Mouse (Mus musculus) lung, embryonic 14.5 days (tissue): ENCODE results near the gene Mdga1. TPM values are rescaled to one million over a fixed set of nuclear protein-coding genes. Genes with fewer than 3 reads are reported as not detected.
A peak's percentile ranks its signal among the peaks of the same experiment; 100 is the strongest.

Source experiments
- ATAC-seq: fragments of 200-750 bp; cut with Nextera tagmentation; 2 replicates; pipeline ENCODE4 v1.8.0; 2017; ENCODE audit warnings: mild to moderate bottlenecking, moderate TSS enrichment, moderate library complexity; ENCODE audit not compliant: insufficient read depth
- DNase-seq: peaks from one replicate; pipeline ENCODE4 v3.0.0-alpha.2; 2015
- H3K27ac ChIP-seq: fragments of 300-500 bp; sonication (generic); 2 replicates; pipeline ENCODE4 v1.5.1; 2014; ENCODE audit warnings: low read depth, mild to moderate bottlenecking, moderate library complexity
- H3K27me3 ChIP-seq: fragments of 300-500 bp; sonication (generic); 2 replicates; pipeline ENCODE4 v1.6.1; 2014; ENCODE audit warnings: low read length, control low read depth; ENCODE audit not compliant: insufficient read depth
- H3K36me3 ChIP-seq: fragments of 300-500 bp; sonication (generic); 2 replicates; pipeline ENCODE4 v1.6.1; 2014; ENCODE audit warnings: control low read depth; ENCODE audit not compliant: insufficient read depth
- H3K4me1 ChIP-seq: fragments of 300-500 bp; sonication (generic); 2 replicates; pipeline ENCODE4 v1.6.1; 2014; ENCODE audit warnings: antibody characterized with exemption, control low read depth; ENCODE audit not compliant: insufficient read depth
- H3K4me2 ChIP-seq: fragments of 300-500 bp; sonication (generic); 2 replicates; pipeline ENCODE4 v1.6.1; 2014; ENCODE audit warnings: mild to moderate bottlenecking
- H3K4me3 ChIP-seq: fragments of 300-500 bp; sonication (generic); 2 replicates; pipeline ENCODE4 v1.5.1; 2014; ENCODE audit warnings: low read depth, low read length
- H3K9ac ChIP-seq: fragments of 300-500 bp; sonication (generic); 2 replicates; pipeline ENCODE4 v1.6.1; 2014
- H3K9me3 ChIP-seq: fragments of 300-500 bp; sonication (generic); 2 replicates; pipeline ENCODE4 v1.6.1; 2016; ENCODE audit warnings: low read depth, low read length, control low read depth
- CTCF ChIP-seq: IDR thresholded peaks from 2 replicates; pipeline ENCODE4 v1.5.1; 2016; ENCODE audit warnings: antibody characterized with exemption, low read depth
- WGBS: fragments of 180-500 bp; shearing (Covaris S2); extraction: QIAGEN DNeasy Blood & Tissue Kit; methylation state at CpG from one replicate; pipeline ENCODE4 v1.1.7; 2014; 5-methylcytosine and 5-hydroxymethylcytosine counted together
- polyA plus RNA-seq: library from polyadenylated mRNA; unstranded; fragments of >200 nt; fragmentation: Nextera tagmentation; extraction: Ambion mirVana; gene quantifications from 2 replicates; pipeline ENCODE4 v1.2.1, GENCODE M21; 2014

The Mdga1 gene
- polyA plus RNA-seq, 1 experiment from 2014 or later = 8.9 TPM

- Histone ChIP-seq H3K4me1 (no peaks in the 10 kb centered on the region), H3K4me3 (no peak overlapping the region), H3K36me3 (no peaks in the 10 kb centered on the region), H3K9me3 (no peaks in the 10 kb centered on the region), H3K27ac (no peak overlapping the region), H3K27me3 (no peaks in the 10 kb centered on the region), H3K9ac (no peak overlapping the region), H3K4me2 (no peak overlapping the region)
- ATAC-seq (no peak), DNase-seq (no peak)
- WGBS = 54% methylated on average over 11 of the region's 11 CpGs
- TF ChIP-seq CTCF = no peak
These were observed 25.5 kb downstream of the Mdga1 start for GRCm38 (mm10) chr17:29944376-29944775.

- WGBS = 89% methylated on average over 5 of the region's 5 CpGs
- no peaks in the 10 kb centered on the region for H3K27me3 ChIP-seq
- H3K4me3 ChIP-seq = no peak overlapping the region
- no peak for ATAC-seq
- no peak overlapping the region for H3K27ac ChIP-seq
- H3K36me3 ChIP-seq = no peaks in the 10 kb centered on the region
- H3K9ac ChIP-seq = no peak overlapping the region
- no peak for DNase-seq
- H3K9me3 ChIP-seq = no peaks in the 10 kb centered on the region
- no peaks in the 10 kb centered on the region for H3K4me1 ChIP-seq
- TF ChIP-seq CTCF = no peak
- H3K4me2 ChIP-seq = no peak overlapping the region
These were observed 30.9 kb downstream of the Mdga1 start for GRCm38 (mm10) chr17:29939011-29939410.

GRCm38 (mm10) chr17:29937350-29937781 lies 32.5 kb downstream of the Mdga1 start:
- TF ChIP-seq CTCF = no peak
- Histone ChIP-seq H3K9me3 (no peaks in the 10 kb centered on the region), H3K36me3 (no peaks in the 10 kb centered on the region), H3K4me1 (no peaks in the 10 kb centered on the region), H3K4me3 (no peak overlapping the region), H3K27ac (no peak overlapping the region), H3K27me3 (no peaks in the 10 kb centered on the region), H3K4me2 (no peak overlapping the region), H3K9ac (no peak overlapping the region)
- 89% methylated on average over 9 of the region's 9 CpGs for WGBS
- ATAC-seq (no peak), DNase-seq (no peak)

GRCm38 (mm10) chr17:29934133-29934851 lies 35.6 kb downstream of the Mdga1 start:
- H3K4me1 ChIP-seq = no peaks in the 10 kb centered on the region
- no peak overlapping the region for H3K27ac ChIP-seq
- no peak for DNase-seq
- H3K4me3 ChIP-seq = no peak overlapping the region
- peaks cover 5% of the 10 kb centered on the region for H3K27me3 ChIP-seq
- H3K36me3 ChIP-seq = no peaks in the 10 kb centered on the region
- H3K9ac ChIP-seq = no peak overlapping the region
- no peak for TF ChIP-seq CTCF
- 80% methylated on average over 12 of the region's 12 CpGs for WGBS
- no peak for ATAC-seq
- no peaks in the 10 kb centered on the region for H3K9me3 ChIP-seq
- H3K4me2 ChIP-seq = no peak overlapping the region

GRCm38 (mm10) chr17:29932753-29933152 lies 37.1 kb downstream of the Mdga1 start:
- no peak for DNase-seq
- H3K27me3 ChIP-seq = peaks cover 6% of the 10 kb centered on the region
- ATAC-seq = no peak
- no peak overlapping the region for H3K9ac ChIP-seq
- H3K27ac ChIP-seq = no peak overlapping the region
- H3K4me2 ChIP-seq = no peak overlapping the region
- H3K36me3 ChIP-seq = no peaks in the 10 kb centered on the region
- TF ChIP-seq CTCF = no peak
- H3K9me3 ChIP-seq = no peaks in the 10 kb centered on the region
- H3K4me1 ChIP-seq = no peaks in the 10 kb centered on the region
- H3K4me3 ChIP-seq = no peak overlapping the region
- WGBS = 73% methylated on average over 6 of the region's 6 CpGs

GRCm38 (mm10) chr17:29931224-29931945 lies 38.5 kb downstream of the Mdga1 start:
- Histone ChIP-seq H3K4me3 (no peak overlapping the region), H3K4me1 (no peaks in the 10 kb centered on the region), H3K27me3 (peaks cover 6% of the 10 kb centered on the region), H3K9ac (no peak overlapping the region), H3K36me3 (no peaks in the 10 kb centered on the region), H3K4me2 (no peak overlapping the region), H3K27ac (no peak overlapping the region), H3K9me3 (no peaks in the 10 kb centered on the region)
- TF ChIP-seq CTCF = no peak
- DNase-seq = no peak
- 78% methylated on average over 31 of the region's 31 CpGs for WGBS
- no peak for ATAC-seq

GRCm38 (mm10) chr17:29928751-29929237 lies 41.1 kb downstream of the Mdga1 start:
- ATAC-seq = no peak
- WGBS = 17% methylated on average over 16 of the region's 16 CpGs
- no peaks in the 10 kb centered on the region for H3K36me3 ChIP-seq
- H3K4me3 ChIP-seq = no peak overlapping the region
- H3K9me3 ChIP-seq = no peaks in the 10 kb centered on the region
- peak; percentile 27; the same call in 1 of the 2 replicates for TF ChIP-seq CTCF
- peak overlapping the region; percentile 25 for H3K4me2 ChIP-seq
- H3K4me1 ChIP-seq = no peaks in the 10 kb centered on the region
- no peak overlapping the region for H3K9ac ChIP-seq
- H3K27ac ChIP-seq = no peak overlapping the region
- peaks cover 6% of the 10 kb centered on the region for H3K27me3 ChIP-seq
- peak; percentile 28 for DNase-seq
